Mouse (Mus musculus) spleen, adult 10 weeks (tissue): ENCODE results near the gene Zmym5. TPM values are rescaled to one million over a fixed set of nuclear protein-coding genes. Genes with fewer than 3 reads are reported as not detected.

Experiments used
- polyA plus RNA-seq: library from polyadenylated mRNA; stranded (reverse); fragments of 350-450 nt; fragmentation: Illumina TruSeq; extraction: RNeasy Lipid Tissue Mini Kit (QIAGEN cat#74804); gene quantifications from one replicate; pipeline ENCODE4 v1.2.3, GENCODE M21; 2015; ENCODE audit warnings: low replicate concordance; ENCODE audit not compliant: insufficient read depth

The Zmym5 gene
- polyA plus RNA-seq: 116 TPM

GRCm38 (mm10) chr14:56811701-56812339 lies at the start of gene Zmym5:
Gene Zmym5 (minus strand): TSS chr14:56811716.

GRCm38 (mm10) chr14:56778200-56778932 lies 33.1 kb downstream of the Zmym5 start, which contains the start of gene Pspc1:
Gene Pspc1 (minus strand): TSS chr14:56778316.

Other genes starting within 250 kb of the Zmym5 start
- gene Cenpj, start 236.3 kb downstream of the Zmym5 start, polyA plus RNA-seq: 24.5 TPM
- gene Parp4, start 236.1 kb downstream of the Zmym5 start, polyA plus RNA-seq: 92.6 TPM
- 47.3 TPM for gene Mphosph8, start 143.5 kb downstream of the Zmym5 start, polyA plus RNA-seq
- 43.1 TPM for gene Pspc1, start 33.4 kb downstream of the Zmym5 start, polyA plus RNA-seq
- gene Zmym2, start 74.9 kb upstream of the Zmym5 start, polyA plus RNA-seq: 104 TPM
- not detected for gene Gja3, start 246.4 kb upstream of the Zmym5 start, polyA plus RNA-seq